Mouse (Mus musculus): ENCODE results near the gene Psmd9.
A peak's percentile ranks its signal among the peaks of the same experiment; 100 is the strongest.

Psmd9 gene

GRCm38 (mm10) chr5:123296972-123297754 lies 128.0 kb downstream of the Psmd9 start:
- no peak for DNase-seq (ENCODE audit: low read depth, low spot score)

DNA sequence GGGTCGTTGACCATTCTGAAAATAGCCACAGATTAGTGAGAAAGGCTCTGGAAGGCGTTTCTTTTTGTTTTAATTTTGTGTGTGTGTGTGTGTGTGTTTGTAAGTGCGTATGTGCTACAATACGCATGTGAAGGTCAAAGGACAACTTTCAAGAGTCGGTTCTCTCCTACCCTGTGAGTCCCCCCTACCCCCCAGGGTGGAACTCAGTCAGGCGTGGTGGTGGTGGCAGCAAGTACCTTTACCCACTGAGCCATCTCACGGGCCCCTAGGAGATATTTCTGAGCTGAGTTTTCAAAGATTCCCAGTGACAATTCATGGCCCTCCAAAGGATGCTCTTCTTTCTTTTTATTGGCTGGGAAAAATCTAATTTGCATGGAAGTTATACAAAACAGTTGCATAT lies 128.6 kb downstream of the Psmd9 start:
- DNase-seq (ENCODE audit: low read depth, low spot score): no peak

- peak; percentile 69 for DNase-seq (ENCODE audit: low read depth, low spot score)
Observed at GRCm38 (mm10) chr5:123298526-123298925, 129.3 kb downstream of the Psmd9 start.
